Mouse (Mus musculus) CD4-positive, CD25-positive, alpha-beta regulatory T cell, adult 2 months (primary cell): ENCODE measurements at regions not wholly inside any gene's neighbourhood (a gene's known extent, or its start where the extent isn't known, plus 50 kb on each side); places are given as distances from the start of the nearest gene placed in this dataset.
A peak's percentile ranks its signal among the peaks of the same experiment; 100 is the strongest.
"Not testable (repeated sequence)": the region's sequence is repeated elsewhere in the genome, so short reads cannot be mapped to it uniquely, and the experiment has no call there.

ENCODE experiments used
- DNase-seq: peaks from one replicate; pipeline ENCODE4 v3.0.0-alpha.2; 2012; ENCODE audit warnings: low read depth, low spot score

- no peak for DNase-seq
These were observed 83.8 kb downstream of the Eif4e start for GRCm38 (mm10) chr3:138609749-138610148.

DNA sequence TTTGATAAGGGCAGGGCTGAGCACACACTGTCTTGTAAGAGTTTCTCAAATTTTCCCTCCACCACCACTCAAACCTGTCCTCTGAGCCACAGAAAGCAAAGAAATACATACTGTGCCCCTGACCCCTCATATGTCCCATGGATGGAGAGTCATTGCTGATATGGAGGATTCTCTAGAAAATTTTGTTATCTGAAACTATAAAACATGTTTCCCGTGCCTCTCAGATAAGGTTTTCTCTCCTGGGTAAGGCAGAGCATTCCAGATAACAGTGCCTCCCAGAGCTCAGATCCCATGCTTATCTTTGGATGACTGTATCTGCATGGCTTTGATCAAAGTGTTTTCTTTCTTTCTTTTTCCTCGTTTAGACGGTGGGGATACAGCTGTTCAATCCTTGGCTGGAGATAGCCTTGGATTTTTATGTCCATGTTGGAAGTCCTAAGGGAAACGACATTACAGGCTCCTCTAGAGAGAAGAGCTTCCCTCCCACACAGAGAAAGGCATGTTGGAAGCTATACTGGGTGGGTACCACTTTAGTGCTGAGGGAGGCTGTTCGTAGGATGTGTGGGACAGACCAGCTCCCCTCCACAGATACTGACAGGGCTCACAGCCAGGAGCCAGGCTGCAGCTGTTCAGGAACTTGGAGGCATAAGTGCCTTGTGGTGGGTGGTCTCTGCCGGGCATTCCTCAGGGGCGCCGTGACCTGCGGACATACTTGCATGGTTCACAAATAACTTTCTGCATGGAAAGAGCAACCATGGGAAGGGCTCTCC lies 87.1 kb downstream of the Eif4e start:
- DNase-seq = no peak

- no peak for DNase-seq
These were observed 87.7 kb downstream of the Eif4e start for GRCm38 (mm10) chr3:138613680-138614079.

- DNase-seq = no peak
These were observed 88.9 kb downstream of the Eif4e start for GRCm38 (mm10) chr3:138614899-138615298.

DNA sequence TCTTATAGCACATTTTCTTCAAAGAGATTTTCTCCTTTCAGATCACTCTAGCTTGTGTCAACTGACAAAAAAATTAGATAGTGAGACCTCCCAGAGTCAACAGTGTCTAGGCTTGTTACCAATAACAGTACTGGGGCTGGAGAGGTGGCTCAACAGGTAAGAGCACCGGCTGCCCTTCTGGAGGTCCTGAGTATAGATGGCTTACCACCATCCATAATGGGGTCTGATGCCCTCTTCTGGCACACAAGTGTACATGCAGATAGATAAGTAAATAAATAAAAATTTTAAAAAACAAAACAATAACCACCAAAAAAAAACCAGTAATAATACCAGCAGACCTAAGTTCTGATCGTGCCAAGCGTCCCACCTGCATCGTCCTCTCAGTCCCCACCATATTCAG lies 94.3 kb downstream of the Eif4e start:
- peak; percentile 40 for DNase-seq

- DNase-seq = no peak
These were observed 98.1 kb downstream of the Eif4e start for GRCm38 (mm10) chr3:138624128-138624527.

DNA sequence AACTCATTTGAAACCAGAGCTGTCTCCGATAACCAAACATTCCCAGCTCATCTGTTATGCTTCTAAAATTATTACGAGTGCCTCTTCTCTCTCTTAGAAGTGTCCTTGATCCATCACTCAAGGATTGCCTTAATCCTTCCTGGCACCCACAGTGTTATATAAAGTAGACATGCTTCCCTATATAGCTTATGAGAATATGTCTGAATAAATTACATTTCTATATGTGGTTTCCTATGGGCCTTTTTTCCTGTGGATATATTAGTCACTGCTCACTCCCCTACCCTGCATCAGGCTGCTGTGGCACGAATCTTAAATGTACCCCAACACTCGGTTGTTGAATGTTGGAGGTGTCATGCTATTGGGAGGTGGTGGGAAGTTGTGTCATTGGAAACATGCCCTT lies 100.3 kb downstream of the Eif4e start:
- DNase-seq = no peak

- no peak for DNase-seq
These were observed 104.3 kb downstream of the Eif4e start for GRCm38 (mm10) chr3:138630231-138630630.

DNA sequence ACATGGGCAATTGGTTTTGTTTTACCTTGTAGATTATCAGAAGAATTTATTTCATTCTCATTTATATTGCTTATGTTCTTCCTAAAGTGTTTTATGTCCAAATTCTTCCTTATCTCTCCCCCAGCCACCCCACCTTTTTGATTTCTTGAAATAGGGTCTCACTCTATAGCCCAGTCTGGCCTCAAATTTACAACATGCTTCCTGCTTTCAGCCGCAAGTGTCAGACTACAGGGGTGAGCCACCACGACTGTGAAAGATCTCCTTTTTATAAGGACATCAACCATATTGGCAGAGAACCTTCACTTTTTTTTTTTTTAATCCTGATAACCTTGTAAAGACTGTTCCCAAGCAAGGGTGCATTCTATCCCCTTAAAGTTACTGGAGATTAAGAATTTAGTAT lies 106.1 kb downstream of the Eif4e start:
- no peak for DNase-seq

DNA sequence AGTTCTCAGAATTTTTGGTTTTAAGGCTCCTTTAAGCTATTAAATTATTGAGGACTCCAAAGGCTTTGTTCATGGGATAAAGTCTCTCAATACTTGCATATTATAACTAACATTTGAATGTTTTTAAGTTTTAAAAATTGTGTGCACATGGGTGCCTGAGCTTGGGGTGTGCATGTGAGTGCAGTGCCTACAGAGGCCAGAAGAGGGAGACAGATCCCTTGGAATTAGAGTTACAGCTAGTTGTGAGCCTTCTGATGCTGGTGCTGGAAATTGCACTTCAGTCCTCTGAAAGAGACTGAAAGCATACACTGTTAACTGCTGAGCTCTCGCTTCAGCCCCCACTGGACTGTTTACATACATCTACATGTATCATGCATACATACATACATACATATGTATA lies 100.0 kb upstream of the Tspan5 start:
- DNase-seq = peak; percentile 60

DNA sequence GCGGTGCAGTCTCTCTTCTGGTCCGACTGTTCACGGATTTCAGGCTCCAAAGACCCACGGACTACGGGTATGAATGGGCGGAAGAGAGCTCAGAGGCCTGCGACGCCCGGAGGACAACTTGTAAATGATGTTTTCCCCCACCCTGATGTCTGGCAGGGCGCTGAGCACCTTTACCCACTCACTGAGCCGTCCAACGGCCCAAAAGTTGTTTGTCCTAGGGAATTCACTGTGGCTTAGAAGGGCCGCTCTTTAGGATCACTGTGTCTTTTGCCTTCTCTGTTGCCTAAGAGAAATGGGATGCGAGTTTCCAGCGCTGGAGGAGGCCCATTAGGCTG lies 98.1 kb upstream of the Tspan5 start:
- DNase-seq = no peak

GRCm38 (mm10) chr3:138644286-138644951 lies 97.6 kb upstream of the Tspan5 start:
- DNase-seq = no peak

DNA sequence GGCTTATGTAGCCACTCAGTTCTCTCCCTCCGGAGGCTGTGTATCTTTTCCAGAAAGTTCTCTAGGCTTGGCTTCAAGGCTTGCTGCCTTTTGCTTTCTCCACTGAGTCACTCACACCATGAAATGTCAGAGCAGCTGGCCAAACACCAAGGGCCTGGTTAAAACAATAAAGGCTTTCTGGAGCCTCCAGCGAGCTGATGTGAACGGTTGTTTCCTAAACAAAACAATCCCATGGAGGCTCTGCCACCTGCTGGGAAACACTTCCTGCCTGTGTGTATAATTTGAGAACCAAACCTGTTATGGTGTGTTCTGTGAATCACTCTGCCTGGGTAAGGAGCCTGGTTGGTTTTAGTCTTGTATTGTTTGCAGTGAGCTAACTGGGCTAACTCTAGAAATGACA lies 96.7 kb upstream of the Tspan5 start:
- DNase-seq = no peak

GRCm38 (mm10) chr3:138649699-138650098 lies 92.3 kb upstream of the Tspan5 start:
- peak; percentile 35 for DNase-seq

- not testable (repeated sequence) for DNase-seq
These were observed 91.3 kb upstream of the Tspan5 start for GRCm38 (mm10) chr3:138650671-138651070.

DNA sequence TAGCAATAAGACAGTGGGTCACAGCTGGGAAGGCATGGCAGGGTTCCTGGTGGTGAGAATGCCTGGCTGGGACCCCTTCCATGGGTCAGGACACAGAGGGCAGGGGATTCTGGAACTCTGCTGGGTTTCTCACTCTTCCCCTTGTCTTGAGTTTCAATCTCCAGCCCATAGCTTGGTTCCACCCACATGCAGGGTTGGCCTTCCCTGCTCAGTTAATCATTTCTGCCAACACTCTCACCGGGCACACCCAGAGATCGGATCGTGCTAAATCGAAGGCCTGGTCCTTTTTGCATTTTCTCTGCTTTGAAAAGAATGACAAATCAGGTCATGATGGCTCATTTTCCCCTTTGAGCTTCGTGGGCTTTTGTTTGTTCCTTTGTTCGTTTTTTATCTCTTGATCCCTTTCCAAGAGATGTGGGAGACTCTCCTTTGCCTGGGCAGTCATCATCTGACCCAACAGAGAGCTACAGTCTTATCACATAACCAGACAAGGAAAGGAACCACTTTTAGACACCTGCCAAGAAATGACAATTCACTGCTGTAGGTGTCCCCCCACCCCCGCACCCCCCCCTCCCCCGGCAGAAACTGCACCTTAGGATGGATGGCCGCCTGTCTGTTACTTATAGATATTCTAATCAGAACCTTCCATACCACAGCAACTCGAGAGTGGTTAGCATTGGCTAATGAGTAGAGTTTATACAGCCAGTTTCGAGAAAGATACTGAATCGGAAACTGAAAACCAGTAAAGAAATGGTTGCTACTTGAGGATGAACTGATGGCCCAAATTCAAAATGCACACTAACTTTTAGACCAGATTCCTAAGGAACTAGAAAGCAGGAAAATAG lies 90.4 kb upstream of the Tspan5 start:
- DNase-seq = no peak

DNA sequence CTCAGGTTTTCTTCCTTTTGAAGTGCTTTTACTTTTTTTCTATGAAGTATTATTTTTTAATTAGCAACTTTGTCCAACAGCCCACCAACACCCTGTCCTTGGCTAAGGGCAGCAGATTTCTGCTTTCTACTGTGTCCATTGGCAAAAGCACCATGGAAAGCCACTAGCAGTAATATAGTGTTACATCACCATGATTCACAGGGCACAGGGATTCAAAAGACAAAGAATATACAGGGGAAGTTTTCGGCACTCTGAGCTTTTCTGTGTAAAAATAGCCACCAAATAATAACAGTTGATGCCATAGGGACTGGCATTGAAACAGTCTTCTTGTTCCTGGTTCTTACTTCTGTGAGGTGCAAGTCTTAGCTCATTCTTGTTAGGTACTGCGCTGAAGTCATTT lies 89.8 kb upstream of the Tspan5 start:
- no peak for DNase-seq

GRCm38 (mm10) chr3:138652685-138653084 lies 89.3 kb upstream of the Tspan5 start:
- no peak for DNase-seq

DNA sequence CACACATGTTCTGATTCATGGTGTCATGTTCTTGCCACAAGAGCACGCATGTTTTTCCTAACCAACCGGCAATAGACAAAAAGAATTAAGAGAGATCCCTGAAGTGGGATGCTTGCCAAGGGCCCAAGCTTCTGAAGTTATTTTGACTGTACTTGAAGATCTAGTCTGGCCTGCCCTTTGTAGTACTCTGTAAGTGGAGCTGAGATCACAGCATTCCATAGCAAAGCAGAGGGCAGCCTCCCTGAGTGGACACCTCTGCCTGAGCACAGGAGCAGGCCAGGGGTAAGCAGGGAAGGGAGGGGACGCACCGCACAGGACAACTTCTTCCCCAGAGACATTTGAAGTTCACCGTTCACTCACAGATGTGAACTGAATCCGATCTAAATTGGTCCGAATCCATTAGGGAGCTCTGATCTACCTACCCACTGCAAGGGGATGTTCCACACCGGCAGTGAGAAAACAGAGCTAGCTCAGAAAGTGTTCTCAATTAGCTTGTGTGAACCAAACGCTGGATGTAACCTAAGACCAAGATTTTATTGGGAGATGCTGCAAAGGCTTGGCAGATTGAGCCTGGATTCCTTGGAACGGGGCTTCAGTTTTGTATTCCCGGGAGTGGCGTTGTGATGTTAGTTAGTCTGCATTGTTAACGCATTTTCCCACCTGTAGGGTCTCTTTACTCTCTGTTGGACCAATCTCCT lies 88.3 kb upstream of the Tspan5 start:
- DNase-seq = no peak

GRCm38 (mm10) chr3:138654610-138655371 lies 87.2 kb upstream of the Tspan5 start:
- no peak for DNase-seq

GRCm38 (mm10) chr3:138655479-138655878 lies 86.5 kb upstream of the Tspan5 start:
- DNase-seq = no peak
